Mouse (Mus musculus) T-helper 1 cell (primary cell): ENCODE measurements around the gene Man2c1.

Experiments used
- in situ Hi-C: fragments of 300-600 bp; cut with MboI, MseI; formaldehyde crosslinking; loops from one replicate; pipeline ENCODE4 v1.15.1; 2025; ENCODE audit warnings: high pct_unique_total_duplicates

Man2c1 gene

GRCm38 (mm10) chr9:57157499-57157898, 27.0 kb downstream of the Man2c1 start:
- in situ Hi-C loops = no loop called here

GRCm38 (mm10) chr9:57158013-57158470, 27.6 kb downstream of the Man2c1 start, which contains the start of gene Commd4:
Gene Commd4 (minus strand): TSS chr9:57158331.
- in situ Hi-C loops = no loop called here

- in situ Hi-C loops = no loop called here
Observed at GRCm38 (mm10) chr9:57158506-57158905, 28.0 kb downstream of the Man2c1 start.

GRCm38 (mm10) chr9:57162496-57162895, 32.0 kb downstream of the Man2c1 start:
- in situ Hi-C loops = no loop called here

GRCm38 (mm10) chr9:57163137-57163536, 32.6 kb downstream of the Man2c1 start:
- in situ Hi-C loops = no loop called here

GRCm38 (mm10) chr9:57166173-57166572, 35.7 kb downstream of the Man2c1 start:
- in situ Hi-C loops = no loop called here

GRCm38 (mm10) chr9:57168411-57168810, 37.9 kb downstream of the Man2c1 start:
- in situ Hi-C loops = no loop called here
